Mouse (Mus musculus): ENCODE data around the gene Arih2.

The Arih2 gene

GRCm38 (mm10) chr9:108648611-108649560 is at the start of gene Arih2:
Gene Arih2 (minus strand): TSS chr9:108649386.
- peak; percentile 96 for DNase-seq (ENCODE audit: low read depth, low spot score)

- DNase-seq (ENCODE audit: low read depth, low spot score): no peak
Observed at GRCm38 (mm10) chr9:108694533-108694932, 45.3 kb upstream of the Arih2 start.

GRCm38 (mm10) chr9:108693946-108694345 is 44.8 kb upstream of the Arih2 start:
- no peak for DNase-seq (ENCODE audit: low read depth, low spot score)

- DNase-seq (ENCODE audit: low read depth, low spot score): peak; percentile 79
Observed at GRCm38 (mm10) chr9:108692226-108693041, 43.2 kb upstream of the Arih2 start.

- peak; percentile 91 for DNase-seq (ENCODE audit: low read depth, low spot score)
Observed at GRCm38 (mm10) chr9:108691846-108692225, 42.6 kb upstream of the Arih2 start.

GRCm38 (mm10) chr9:108691371-108691770 is 42.2 kb upstream of the Arih2 start:
- no peak for DNase-seq (ENCODE audit: low read depth, low spot score)

GRCm38 (mm10) chr9:108690914-108691313 is 41.7 kb upstream of the Arih2 start:
- DNase-seq (ENCODE audit: low read depth, low spot score): no peak

GRCm38 (mm10) chr9:108689993-108690392 is 40.8 kb upstream of the Arih2 start:
- no peak for DNase-seq (ENCODE audit: low read depth, low spot score)

- DNase-seq (ENCODE audit: low read depth, low spot score): peak; percentile 59
Observed at GRCm38 (mm10) chr9:108689106-108689505, 39.9 kb upstream of the Arih2 start, which contains the start of gene Prkar2a. Gene Prkar2a (plus strand): TSS chr9:108689314.

GRCm38 (mm10) chr9:108688451-108688850 is 39.3 kb upstream of the Arih2 start:
- DNase-seq (ENCODE audit: low read depth, low spot score): no peak

GRCm38 (mm10) chr9:108687686-108688085 is 38.5 kb upstream of the Arih2 start:
- DNase-seq (ENCODE audit: low read depth, low spot score): no peak

GRCm38 (mm10) chr9:108687181-108687580 is 38.0 kb upstream of the Arih2 start:
- DNase-seq (ENCODE audit: low read depth, low spot score): no peak

- no peak for DNase-seq (ENCODE audit: low read depth, low spot score)
Observed at GRCm38 (mm10) chr9:108686475-108686887, 37.3 kb upstream of the Arih2 start.

- DNase-seq (ENCODE audit: low read depth, low spot score): no peak
Observed at GRCm38 (mm10) chr9:108680026-108680425, 30.8 kb upstream of the Arih2 start.

- peak; percentile 90 for DNase-seq (ENCODE audit: low read depth, low spot score)
Observed at GRCm38 (mm10) chr9:108673151-108673550, 24.0 kb upstream of the Arih2 start.

GRCm38 (mm10) chr9:108669875-108670274 is 20.7 kb upstream of the Arih2 start:
- DNase-seq (ENCODE audit: low read depth, low spot score): peak; percentile 77

GRCm38 (mm10) chr9:108662660-108663059 is 13.5 kb upstream of the Arih2 start:
- DNase-seq (ENCODE audit: low read depth, low spot score): no peak

GRCm38 (mm10) chr9:108661677-108662612 is 12.8 kb upstream of the Arih2 start, which contains the start of gene Slc25a20:
Gene Slc25a20 (plus strand): TSS chr9:108662088.
- DNase-seq (ENCODE audit: low read depth, low spot score): peak; percentile 97

- DNase-seq (ENCODE audit: low read depth, low spot score): peak; percentile 72
Observed at GRCm38 (mm10) chr9:108655865-108656264, 6.7 kb upstream of the Arih2 start.

- DNase-seq (ENCODE audit: low read depth, low spot score): peak; percentile 90
Observed at GRCm38 (mm10) chr9:108654566-108655464, 5.6 kb upstream of the Arih2 start.
